Mouse (Mus musculus) thymus, adult 2 months (tissue): ENCODE results near the gene Scd1. TPM values are rescaled to one million over a fixed set of nuclear protein-coding genes. Genes with fewer than 3 reads are reported as not detected.

Experiments
- DNase-seq: peaks from one replicate; pipeline ENCODE4 v3.0.0; 2021
- H3K27ac ChIP-seq: fragments of 200-500 bp; 2 replicates; pipeline ENCODE4 v1.5.1; 2012; ENCODE audit warnings: low read length, control low read depth; ENCODE audit not compliant: control insufficient read depth, insufficient read depth
- H3K27me3 ChIP-seq: fragments of 200-500 bp; 2 replicates; pipeline ENCODE4 v1.6.1; 2012; ENCODE audit warnings: mild to moderate bottlenecking, low read length, moderate library complexity, mixed read lengths; ENCODE audit not compliant: control insufficient read depth, insufficient read depth
- H3K36me3 ChIP-seq: fragments of 200-500 bp; 2 replicates; pipeline ENCODE4 v1.6.1; 2012; ENCODE audit warnings: mild to moderate bottlenecking, low read length, moderate library complexity; ENCODE audit not compliant: control insufficient read depth, insufficient read depth
- H3K4me1 ChIP-seq: fragments of 200-500 bp; replicated peaks from 2 replicates; pipeline ENCODE4 v1.6.1; 2012; ENCODE audit warnings: low read length; ENCODE audit not compliant: control insufficient read depth, insufficient read depth
- H3K4me3 ChIP-seq: fragments of 200-500 bp; 2 replicates; pipeline ENCODE4 v1.5.1; 2012; ENCODE audit warnings: mild to moderate bottlenecking, low read length, control low read depth, moderate library complexity; ENCODE audit not compliant: control insufficient read depth, insufficient read depth
- CTCF ChIP-seq: fragments of 200-500 bp; IDR thresholded peaks from 2 replicates; pipeline ENCODE4 v1.5.1; 2012; ENCODE audit warnings: mild to moderate bottlenecking, control low read depth, low read length, moderate library complexity, borderline replicate concordance; ENCODE audit not compliant: control insufficient read depth, poor library complexity, insufficient read depth; ENCODE audit errors: extremely low read depth
- POLR2A ChIP-seq: fragments of 200-500 bp; IDR thresholded peaks from 2 replicates; pipeline ENCODE4 v1.6.1; 2012; ENCODE audit warnings: mild to moderate bottlenecking, low read length, control low read depth, moderate library complexity; ENCODE audit not compliant: control insufficient read depth, poor library complexity, insufficient read depth; ENCODE audit errors: extremely low read depth
- WGBS: fragments of 180-500 bp; shearing (Covaris S2); methylation state at CpG from one replicate; pipeline ENCODE4 v1.1.7; 2018; 5-methylcytosine and 5-hydroxymethylcytosine counted together
- polyA plus RNA-seq: library from polyadenylated mRNA; depleted of rRNA; stranded (reverse); fragments of >200 nt; gene quantifications from 2 replicates; pipeline ENCODE4 v1.2.3, GENCODE M21; 2012

Scd1 gene
- polyA plus RNA-seq, 1 experiment: 776 TPM

DNA sequence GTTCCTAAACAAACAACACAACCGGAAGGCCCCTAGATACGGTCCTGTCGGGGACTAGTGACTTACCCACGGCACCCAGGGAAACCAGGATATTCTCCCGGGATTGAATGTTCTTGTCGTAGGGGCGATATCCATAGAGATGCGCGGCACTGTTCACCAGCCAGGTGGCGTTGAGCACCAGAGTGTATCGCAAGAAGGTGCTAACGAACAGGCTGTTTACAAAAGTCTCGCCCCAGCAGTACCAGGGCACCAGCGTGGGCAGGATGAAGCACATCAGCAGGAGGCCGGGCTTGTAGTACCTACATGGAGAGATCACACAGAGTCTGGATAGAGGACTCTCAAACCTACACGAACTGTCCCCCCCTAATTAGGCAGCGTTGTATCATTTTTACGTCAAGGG is 7.6 kb downstream of the Scd1 start:
- H3K27me3 ChIP-seq: no peaks in the 10 kb centered on the region
- H3K4me1 ChIP-seq: no peaks in the 10 kb centered on the region
- no peak overlapping the region for H3K27ac ChIP-seq
- H3K36me3 ChIP-seq: no peaks in the 10 kb centered on the region
- DNase-seq: no peak
- TF ChIP-seq CTCF: no peak
- TF ChIP-seq POLR2A: no peak
- no peak overlapping the region for H3K4me3 ChIP-seq
- 97% methylated on average over 18 of the region's 18 CpGs for WGBS

GRCm38 (mm10) chr19:44396742-44397141 is 10.9 kb downstream of the Scd1 start:
- Histone ChIP-seq H3K27ac (no peak overlapping the region), H3K4me3 (no peak overlapping the region), H3K27me3 (no peaks in the 10 kb centered on the region), H3K36me3 (no peaks in the 10 kb centered on the region), H3K4me1 (no peaks in the 10 kb centered on the region)
- WGBS: 89% methylated on average over 5 of the region's 5 CpGs
- TF ChIP-seq CTCF: no peak
- TF ChIP-seq POLR2A: no peak
- no peak for DNase-seq

DNA sequence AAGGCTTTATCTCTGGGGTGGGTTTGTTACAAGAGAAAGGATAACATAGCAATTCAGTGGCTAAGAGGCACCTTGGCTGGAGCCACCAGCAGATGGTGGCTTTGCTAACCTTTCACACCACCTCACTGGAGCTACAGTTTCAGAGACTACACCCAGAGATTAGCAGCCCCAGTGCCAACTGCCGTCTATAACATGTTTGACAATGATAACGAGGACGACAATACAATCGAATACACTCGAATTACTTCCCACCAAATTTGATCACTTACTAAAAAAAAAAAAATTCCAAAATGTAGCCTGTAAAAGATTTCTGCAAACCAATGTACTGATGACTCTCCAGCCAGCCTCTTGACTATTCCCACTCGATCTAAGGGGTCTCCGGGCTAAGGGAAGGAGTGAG is 12.7 kb downstream of the Scd1 start:
- no peaks in the 10 kb centered on the region for H3K36me3 ChIP-seq
- no peaks in the 10 kb centered on the region for H3K4me1 ChIP-seq
- TF ChIP-seq CTCF (no peak), POLR2A (no peak)
- H3K27me3 ChIP-seq: no peaks in the 10 kb centered on the region
- 95% methylated on average over 7 of the region's 7 CpGs for WGBS
- H3K4me3 ChIP-seq: no peak overlapping the region
- no peak for DNase-seq
- no peak overlapping the region for H3K27ac ChIP-seq

DNA sequence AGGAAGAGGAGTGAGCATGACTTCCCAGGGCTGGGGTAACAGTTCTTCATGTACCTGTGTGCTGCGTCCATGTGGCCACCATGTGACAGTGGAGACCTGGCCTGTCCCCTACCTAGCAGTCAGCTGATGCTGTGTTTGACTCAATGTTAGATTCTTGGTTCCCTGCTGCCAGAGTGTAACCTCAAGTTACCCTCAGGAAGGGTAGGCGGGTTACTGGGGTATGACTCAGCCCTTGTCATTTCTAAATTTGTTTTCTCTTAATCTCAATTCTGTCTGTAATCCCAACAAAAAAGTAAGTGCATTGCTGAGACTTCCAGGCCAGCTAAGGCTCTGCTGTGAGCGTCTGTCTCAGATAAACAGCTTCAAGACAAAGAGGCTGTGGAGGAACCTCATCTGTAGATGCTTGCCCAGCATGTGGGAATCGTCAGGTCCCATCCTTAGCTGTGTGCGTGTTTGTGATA is 13.7 kb downstream of the Scd1 start:
- Histone ChIP-seq H3K4me3 (no peak overlapping the region), H3K4me1 (peaks cover 4% of the 10 kb centered on the region), H3K27ac (no peak overlapping the region), H3K27me3 (no peaks in the 10 kb centered on the region), H3K36me3 (no peaks in the 10 kb centered on the region)
- TF ChIP-seq CTCF (no peak), POLR2A (no peak)
- DNase-seq: no peak
- 50% methylated on average over 5 of the region's 5 CpGs for WGBS

DNA sequence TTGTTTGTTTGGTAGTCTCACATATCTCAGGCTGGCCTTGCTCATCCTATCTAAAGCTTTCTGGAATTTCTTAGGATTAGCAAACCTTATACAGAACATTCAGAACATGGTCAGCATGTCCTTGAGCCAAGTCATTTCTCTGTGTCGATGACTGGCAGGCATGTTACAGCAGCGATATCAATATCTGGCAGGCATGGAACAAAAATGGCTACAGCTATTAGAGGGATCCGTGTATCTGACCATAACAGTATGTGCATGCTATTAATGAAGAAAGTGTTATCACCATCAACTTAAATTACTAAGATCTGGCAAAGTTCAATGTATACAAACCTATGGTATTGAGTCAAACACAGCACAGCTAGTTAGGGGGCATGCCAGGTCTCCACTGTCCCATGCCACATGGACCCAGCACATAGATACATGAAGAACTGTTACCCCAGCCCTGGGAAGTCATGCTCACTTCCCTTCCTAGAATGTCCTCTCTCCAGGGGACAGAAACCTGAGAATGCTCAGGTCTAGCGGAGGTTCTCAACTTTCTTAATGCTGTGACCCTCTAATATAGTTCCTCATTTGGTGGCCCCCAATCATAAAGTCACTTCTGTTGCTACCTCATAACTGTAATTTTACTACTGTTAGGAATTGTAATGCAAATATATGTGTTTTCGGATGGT is 15.2 kb downstream of the Scd1 start:
- H3K4me1 ChIP-seq: peaks cover 12% of the 10 kb centered on the region
- TF ChIP-seq CTCF (no peak), POLR2A (no peak)
- no peaks in the 10 kb centered on the region for H3K36me3 ChIP-seq
- DNase-seq: no peak
- 93% methylated on average over 5 of the region's 5 CpGs for WGBS
- H3K27ac ChIP-seq: no peak overlapping the region
- no peak overlapping the region for H3K4me3 ChIP-seq
- H3K27me3 ChIP-seq: no peaks in the 10 kb centered on the region

GRCm38 (mm10) chr19:44391856-44392255 is 15.8 kb downstream of the Scd1 start:
- no peak overlapping the region for H3K27ac ChIP-seq
- TF ChIP-seq POLR2A (no peak), CTCF (no peak)
- 97% methylated on average over 4 of the region's 4 CpGs for WGBS
- H3K36me3 ChIP-seq: no peaks in the 10 kb centered on the region
- peaks cover 12% of the 10 kb centered on the region for H3K4me1 ChIP-seq
- DNase-seq: no peak
- H3K27me3 ChIP-seq: no peaks in the 10 kb centered on the region
- H3K4me3 ChIP-seq: no peak overlapping the region

GRCm38 (mm10) chr19:44389507-44389906 is 18.2 kb downstream of the Scd1 start:
- Histone ChIP-seq H3K27ac (no peak overlapping the region), H3K27me3 (no peaks in the 10 kb centered on the region), H3K4me1 (peaks cover 14% of the 10 kb centered on the region), H3K36me3 (no peaks in the 10 kb centered on the region), H3K4me3 (no peak overlapping the region)
- 75% methylated on average over 1 of the region's 1 CpGs for WGBS
- DNase-seq: no peak
- no peak for TF ChIP-seq POLR2A
- no peak for TF ChIP-seq CTCF
